ENCODE assay signal across 11 mouse cellular contexts in the genomic region with DNA sequence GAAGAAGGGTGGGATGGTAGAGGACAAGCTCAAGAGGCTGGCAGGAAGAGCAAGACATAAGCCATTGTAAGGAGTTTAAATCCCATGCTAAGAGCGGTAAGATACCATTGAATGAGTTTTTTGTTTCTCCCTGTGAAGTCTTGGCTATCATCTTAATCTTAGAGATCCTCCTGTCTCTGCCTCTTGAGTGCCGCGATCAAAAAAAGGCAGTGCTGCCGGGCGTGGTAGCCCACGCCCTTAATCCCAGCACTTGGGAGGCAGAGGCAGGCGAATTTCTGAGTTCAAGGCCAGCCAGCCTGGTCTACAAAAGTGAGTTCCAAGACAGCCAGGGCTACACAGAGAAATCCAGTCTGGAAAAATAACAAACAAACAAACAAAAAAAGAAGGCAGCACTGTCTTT. TPM values are rescaled to one million over a fixed set of nuclear protein-coding genes. Genes with fewer than 3 reads are reported as not detected.
DNase-seq lines count a peak whose midpoint lies in the region; ATAC-seq and TF ChIP-seq lines count a peak whose summit lies in the region.
"Had no signal": no experiment of that assay in that cellular context is flagged by ENCODE, and none has a peak within 500 bp of the region (broad histone marks: within the 10 kb centered on the region; RNA-seq: fewer than 3 reads in every experiment).

No protein-coding gene starts in this region.

- peaks cover 7% of the 10 kb centered on the region for H3K4me1 ChIP-seq in heart, embryonic 11.5 days (ENCODE audit: control insufficient read depth, insufficient read depth, low read length)
- H3K4me1 ChIP-seq in lung, embryonic 14.5 days (ENCODE audit: insufficient read depth), result peaks cover 6% of the 10 kb centered on the region; the same call in 1 of the 2 replicates
- peaks cover 11% of the 10 kb centered on the region for H3K4me1 ChIP-seq in bone marrow macrophage, adult 2 months (ENCODE audit: control insufficient read depth, insufficient read depth, low read length)
- peaks cover 39% of the 10 kb centered on the region for H3K4me1 ChIP-seq in liver, embryonic 16.5 days (ENCODE audit: control insufficient read depth, low read depth, low read length)

- peak overlapping the region; percentile 87 for H3K4me2 ChIP-seq in heart, embryonic 11.5 days
- peak overlapping the region; percentile 81 for H3K4me2 ChIP-seq in lung, embryonic 14.5 days
- peak overlapping the region; percentile 97; the same call in 1 of the 2 replicates for H3K4me2 ChIP-seq in liver, embryonic 16.5 days (ENCODE audit: low read depth, low read length)

- H3K4me3 ChIP-seq in heart, embryonic 11.5 days (ENCODE audit: low read depth, low read length), result no peak overlapping the region
- no peak overlapping the region for H3K4me3 ChIP-seq in lung, embryonic 14.5 days (ENCODE audit: low read depth, low read length)
- peak overlapping the region; percentile 100 for H3K4me3 ChIP-seq in bone marrow macrophage, adult 2 months (ENCODE audit: insufficient read depth, low read length)
- peak overlapping the region; percentile 3; the same call in 1 of the 2 replicates for H3K4me3 ChIP-seq in liver, embryonic 16.5 days (ENCODE audit: low read depth, low read length)

- 88% methylated on average over 7 of the region's 7 CpGs for WGBS in heart, embryonic 11.5 days (ENCODE audit: insufficient replicate concordance)
- 95% methylated on average over 7 of the region's 7 CpGs for WGBS in lung, embryonic 14.5 days
- 66% methylated on average over 7 of the region's 7 CpGs for WGBS in liver, embryonic 16.5 days (ENCODE audit: insufficient replicate concordance)

- ATAC-seq in heart, embryonic 11.5 days (replicated peaks; ENCODE audit: insufficient number of reproducible peaks, low FRiP score, low TSS enrichment), result no peak
- no peak for ATAC-seq in lung, embryonic 14.5 days (ENCODE audit: insufficient read depth)
- ATAC-seq in liver, embryonic 16.5 days (ENCODE audit: low read depth), result no peak
- ATAC-seq: activated CD4-positive, CD25-positive, alpha-beta regulatory T cell, adult 4 months had no signal

- no peaks in the 10 kb centered on the region for H3K27me3 ChIP-seq in heart, embryonic 11.5 days (ENCODE audit: control insufficient read depth, insufficient read depth, low read length)
- no peaks in the 10 kb centered on the region for H3K27me3 ChIP-seq in lung, embryonic 14.5 days (ENCODE audit: insufficient read depth, low read length)
- H3K27me3 ChIP-seq in liver, embryonic 16.5 days (ENCODE audit: control insufficient read depth, insufficient read depth, low read depth, low read length), result no peaks in the 10 kb centered on the region

- no peak for DNase-seq in heart, adult 9 months (ENCODE audit: low spot score in 2 of 2)
- no peak for DNase-seq in lung, embryonic 14.5 days
- no peak for DNase-seq in lung, postnatal 36 days
- no peak for DNase-seq in thymus, adult 18-20 months
- DNase-seq in cerebellum, adult 8-10 months, result no peak
- DNase-seq: kidney, postnatal 4 days; right cerebral cortex, postnatal 25 days had no signal

- peaks cover 18% of the 10 kb centered on the region for H3K36me3 ChIP-seq in heart, embryonic 11.5 days (ENCODE audit: control insufficient read depth, insufficient read depth, low read length)
- H3K36me3 ChIP-seq in lung, embryonic 14.5 days (ENCODE audit: insufficient read depth), result peaks cover 18% of the 10 kb centered on the region
- H3K36me3 ChIP-seq in liver, embryonic 16.5 days (ENCODE audit: control insufficient read depth, insufficient read depth), result peaks cover 15% of the 10 kb centered on the region

- H3K9me3 ChIP-seq in heart, embryonic 11.5 days (replicated peaks; ENCODE audit: control insufficient read depth, low read length), result no peaks in the 10 kb centered on the region
- H3K9me3 ChIP-seq in lung, embryonic 14.5 days (ENCODE audit: low read depth, low read length), result no peaks in the 10 kb centered on the region
- H3K9me3 ChIP-seq in liver, embryonic 16.5 days (replicated peaks; ENCODE audit: control insufficient read depth, low read length), result no peaks in the 10 kb centered on the region

- no peak overlapping the region for H3K9ac ChIP-seq in heart, embryonic 11.5 days (ENCODE audit: low read depth, low read length)
- H3K9ac ChIP-seq in lung, embryonic 14.5 days, result no peak overlapping the region
- no peak overlapping the region for H3K9ac ChIP-seq in liver, embryonic 16.5 days (ENCODE audit: low read depth, low read length)

- no peak overlapping the region for H3K27ac ChIP-seq in heart, embryonic 11.5 days (ENCODE audit: low read depth, low read length)
- H3K27ac ChIP-seq in lung, embryonic 14.5 days (ENCODE audit: low read depth), result no peak overlapping the region
- no peak overlapping the region for H3K27ac ChIP-seq in bone marrow macrophage, adult 2 months (ENCODE audit: insufficient read depth, low read depth, low read length)
- no peak overlapping the region for H3K27ac ChIP-seq in liver, embryonic 16.5 days (ENCODE audit: low read length)

- no peak for TF ChIP-seq POLR2A in bone marrow macrophage, adult 2 months (IDR thresholded peaks at IDR 0.05; ENCODE audit: borderline replicate concordance, low read depth, low read length)

- TF ChIP-seq CTCF in lung, embryonic 14.5 days (IDR thresholded peaks at IDR 0.05; ENCODE audit: low read depth), result no peak
- no peak for TF ChIP-seq CTCF in bone marrow macrophage, adult 2 months (IDR thresholded peaks at IDR 0.05; ENCODE audit: low read depth, low read length)

RNA-seq across cellular contexts. Expression of gene Ldb1, which starts 13.5 kb away (rescaled TPM):
- 53.6 and 59.7 TPM in 2 replicates for polyA plus RNA-seq in heart, embryonic 11.5 days (2014; fragmentation: Nextera tagmentation; extraction: Ambion mirVana)
- 86.7 and 87.7 TPM in 2 replicates for polyA plus RNA-seq in lung, embryonic 14.5 days (2014; fragmentation: Nextera tagmentation; extraction: Ambion mirVana)
- 103 and 106 TPM in 2 replicates for polyA plus RNA-seq in bone marrow macrophage, adult 2 months (2012; ENCODE audit: insufficient read depth, insufficient read length, missing spikeins)
- polyA plus RNA-seq in liver, embryonic 16.5 days (2015; fragmentation: Nextera tagmentation; extraction: Ambion mirVana), result 20.2 and 23.1 TPM in 2 replicates

RNA-seq across cellular contexts. Expression of gene Pprc1, which starts 13.8 kb away (rescaled TPM):
- 36.8 and 46.7 TPM in 2 replicates for polyA plus RNA-seq in heart, embryonic 11.5 days (2014; fragmentation: Nextera tagmentation; extraction: Ambion mirVana)
- polyA plus RNA-seq in lung, embryonic 14.5 days (2014; fragmentation: Nextera tagmentation; extraction: Ambion mirVana), result 53.7 and 55.1 TPM in 2 replicates
- polyA plus RNA-seq in bone marrow macrophage, adult 2 months (2012; ENCODE audit: insufficient read depth, insufficient read length, missing spikeins), result 10.9 and 16.5 TPM in 2 replicates
- polyA plus RNA-seq in liver, embryonic 16.5 days (2015; fragmentation: Nextera tagmentation; extraction: Ambion mirVana), result 12.8 and 13.7 TPM in 2 replicates

RNA-seq across cellular contexts. Expression of gene Nolc1, which starts 17.2 kb away (rescaled TPM):
- polyA plus RNA-seq in heart, embryonic 11.5 days (2014; fragmentation: Nextera tagmentation; extraction: Ambion mirVana), result 64.1 and 65.4 TPM in 2 replicates
- polyA plus RNA-seq in lung, embryonic 14.5 days (2014; fragmentation: Nextera tagmentation; extraction: Ambion mirVana), result 99.3 and 105 TPM in 2 replicates
- 15.8 and 16.8 TPM in 2 replicates for polyA plus RNA-seq in bone marrow macrophage, adult 2 months (2012; ENCODE audit: insufficient read depth, insufficient read length, missing spikeins)
- polyA plus RNA-seq in liver, embryonic 16.5 days (2015; fragmentation: Nextera tagmentation; extraction: Ambion mirVana), result 38.5 and 41.9 TPM in 2 replicates

RNA-seq across cellular contexts. Expression of gene Hps6, which starts 55.2 kb away (rescaled TPM):
- 3.0 and 3.6 TPM in 2 replicates for polyA plus RNA-seq in heart, embryonic 11.5 days (2014; fragmentation: Nextera tagmentation; extraction: Ambion mirVana)
- 6.0 and 6.5 TPM in 2 replicates for polyA plus RNA-seq in lung, embryonic 14.5 days (2014; fragmentation: Nextera tagmentation; extraction: Ambion mirVana)
- 6.7 and 6.9 TPM in 2 replicates for polyA plus RNA-seq in bone marrow macrophage, adult 2 months (2012; ENCODE audit: insufficient read depth, insufficient read length, missing spikeins)
- polyA plus RNA-seq in liver, embryonic 16.5 days (2015; fragmentation: Nextera tagmentation; extraction: Ambion mirVana), result 2.4 and 2.8 TPM in 2 replicates

Comparison
In these comparisons a context has a peak if more than half of its experiments do, and no peak if none do; other contexts are left out.
1. H3K4me3 ChIP-seq: peak in bone marrow macrophage, adult 2 months (single experiment) and liver, embryonic 16.5 days (single experiment); none in heart, embryonic 11.5 days (single experiment) and lung, embryonic 14.5 days (single experiment).
2. Peak in every context shown above with its lines, with median percentiles within 50 percentile points of each other: H3K4me2 ChIP-seq.